Mouse (Mus musculus) embryonic facial prominence, embryonic 13.5 days (tissue): Measurements from ENCODE around the gene Olfr654. TPM values are rescaled to one million over a fixed set of nuclear protein-coding genes. Genes with fewer than 3 reads are reported as not detected.

Experiments
- ATAC-seq: fragments of 200-750 bp; cut with Nextera tagmentation; 2 replicates; pipeline ENCODE4 v1.8.0; 2017; ENCODE audit warnings: low read depth; ENCODE audit not compliant: insufficient number of reproducible peaks, insufficient read depth, low FRiP score, low TSS enrichment
- H3K27ac ChIP-seq: fragments of 300-500 bp; sonication (generic); 2 replicates; pipeline ENCODE4 v1.5.1; 2015; ENCODE audit warnings: moderate library complexity, mild to moderate bottlenecking, inconsistent platforms
- H3K27me3 ChIP-seq: fragments of 300-500 bp; sonication (generic); 2 replicates; pipeline ENCODE4 v1.6.1; 2015; ENCODE audit warnings: mild to moderate bottlenecking, inconsistent platforms
- H3K36me3 ChIP-seq: fragments of 300-500 bp; sonication (generic); 2 replicates; pipeline ENCODE4 v1.6.1; 2015; ENCODE audit warnings: mild to moderate bottlenecking, inconsistent platforms
- H3K4me1 ChIP-seq: fragments of 300-500 bp; sonication (generic); 2 replicates; pipeline ENCODE4 v1.6.1; 2015; ENCODE audit warnings: inconsistent platforms
- H3K4me2 ChIP-seq: fragments of 300-500 bp; sonication (generic); 2 replicates; pipeline ENCODE4 v1.6.1; 2015; ENCODE audit warnings: moderate library complexity, mild to moderate bottlenecking, inconsistent platforms
- H3K4me3 ChIP-seq: fragments of 300-500 bp; sonication (generic); 2 replicates; pipeline ENCODE4 v1.5.1; 2015; ENCODE audit warnings: mild to moderate bottlenecking, inconsistent platforms
- H3K9ac ChIP-seq: fragments of 300-500 bp; sonication (generic); 2 replicates; pipeline ENCODE4 v1.6.1; 2015; ENCODE audit warnings: mild to moderate bottlenecking, inconsistent platforms
- H3K9me3 ChIP-seq: fragments of 300-500 bp; sonication (generic); 2 replicates; pipeline ENCODE4 v1.6.1; 2016; ENCODE audit warnings: inconsistent platforms
- WGBS: fragments of 180-500 bp; shearing (Covaris S2); methylation state at CpG from one replicate; pipeline ENCODE4 v1.1.7; 2015; ENCODE audit warnings: mixed read lengths; 5-methylcytosine and 5-hydroxymethylcytosine counted together
- polyA plus RNA-seq: library from polyadenylated mRNA; unstranded; fragments of >200 nt; fragmentation: Nextera tagmentation; extraction: Ambion mirVana; gene quantifications from 2 replicates; pipeline ENCODE4 v1.2.1, GENCODE M21; 2015

Gene Olfr654
- not detected in 2 replicates for polyA plus RNA-seq

DNA sequence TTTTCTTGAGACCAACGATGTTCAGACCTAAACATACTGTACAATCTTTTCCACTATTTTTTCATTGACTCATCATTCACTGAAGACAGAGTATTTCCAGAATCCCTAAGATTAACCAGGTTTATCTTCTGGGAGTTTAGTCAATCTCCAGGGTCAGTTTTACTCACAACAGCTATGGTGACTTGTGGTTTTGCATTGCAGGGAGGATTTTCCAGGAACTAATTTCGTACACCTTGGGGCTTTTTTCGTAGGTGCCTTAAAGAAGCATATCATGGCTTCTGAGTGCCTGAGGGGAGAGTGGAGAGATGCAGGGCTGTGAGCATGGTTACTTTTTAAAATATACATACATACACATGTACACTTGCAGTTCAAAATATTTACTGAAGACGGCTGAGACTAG lies at the start of gene Olfr654:
Gene Olfr654, plus strand, starts transcription at position 301 of the 400 bp plus-strand sequence.
- Histone ChIP-seq H3K4me2 (no peak within 1 kb of the TSS), H3K4me1 (no peaks in the 10 kb centered on the region), H3K9me3 (no peaks in the 10 kb centered on the region), H3K4me3 (no peak within 1 kb of the TSS), H3K27ac (no peak within 1 kb of the TSS), H3K36me3 (no peaks in the 10 kb centered on the region), H3K9ac (no peak within 1 kb of the TSS), H3K27me3 (no peaks in the 10 kb centered on the region)
- no peak for ATAC-seq
- 84% methylated on average over 4 of the region's 4 CpGs for WGBS

DNA sequence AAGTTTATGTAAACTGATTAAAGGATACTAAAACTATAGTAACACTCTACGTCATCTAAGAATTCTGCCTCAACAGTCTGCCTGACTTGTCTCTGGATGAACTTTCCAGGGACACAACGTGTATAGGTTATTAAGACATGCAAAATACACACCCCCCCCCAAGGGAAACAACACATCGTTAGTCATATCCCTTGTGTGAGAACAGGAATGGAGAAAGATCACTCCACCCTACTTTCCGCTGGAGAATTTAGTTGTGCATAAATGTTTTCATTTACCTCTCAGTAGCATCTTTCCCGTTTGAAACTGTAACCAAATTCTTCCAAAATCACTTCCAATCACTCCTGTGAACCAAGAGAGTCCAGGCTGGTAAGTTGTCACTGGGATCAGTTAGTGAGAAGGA lies 37.0 kb upstream of the Olfr654 start, which contains the start of gene Olfr651:
Gene Olfr651, plus strand, starts transcription at position 301 of the 400 bp plus-strand sequence.
- Histone ChIP-seq H3K9me3 (no peaks in the 10 kb centered on the region), H3K36me3 (no peaks in the 10 kb centered on the region), H3K4me3 (no peak within 1 kb of the TSS), H3K4me1 (no peaks in the 10 kb centered on the region), H3K4me2 (no peak within 1 kb of the TSS), H3K27me3 (no peaks in the 10 kb centered on the region), H3K27ac (no peak within 1 kb of the TSS), H3K9ac (no peak within 1 kb of the TSS)
- WGBS = 73% methylated on average over 5 of the region's 5 CpGs
- no peak for ATAC-seq

DNA sequence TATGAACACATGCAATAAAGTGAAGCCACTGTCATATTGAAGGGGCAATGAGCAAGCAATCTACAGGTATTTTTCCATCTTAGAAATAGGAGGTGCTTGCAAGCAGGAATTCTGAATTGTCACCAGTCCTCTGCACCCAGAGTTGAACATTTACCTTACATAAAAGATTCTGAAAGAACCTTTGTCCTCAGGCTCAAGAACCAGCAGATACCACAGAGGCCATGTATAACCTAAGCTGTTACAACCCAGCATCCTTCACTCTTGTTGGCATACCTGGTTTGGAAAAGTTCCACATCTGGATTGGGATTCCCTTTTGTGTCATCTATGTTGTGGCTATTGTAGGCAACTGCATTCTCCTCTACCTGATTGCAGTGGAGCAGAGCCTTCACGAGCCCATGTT lies 34.1 kb upstream of the Olfr654 start:
- no peak overlapping the region for H3K27ac ChIP-seq
- H3K36me3 ChIP-seq = no peaks in the 10 kb centered on the region
- no peaks in the 10 kb centered on the region for H3K9me3 ChIP-seq
- no peak overlapping the region for H3K4me3 ChIP-seq
- no peaks in the 10 kb centered on the region for H3K4me1 ChIP-seq
- no peak overlapping the region for H3K4me2 ChIP-seq
- WGBS = 60% methylated on average over 1 of the region's 1 CpGs
- ATAC-seq = no peak
- H3K27me3 ChIP-seq = no peaks in the 10 kb centered on the region
- H3K9ac ChIP-seq = no peak overlapping the region

DNA sequence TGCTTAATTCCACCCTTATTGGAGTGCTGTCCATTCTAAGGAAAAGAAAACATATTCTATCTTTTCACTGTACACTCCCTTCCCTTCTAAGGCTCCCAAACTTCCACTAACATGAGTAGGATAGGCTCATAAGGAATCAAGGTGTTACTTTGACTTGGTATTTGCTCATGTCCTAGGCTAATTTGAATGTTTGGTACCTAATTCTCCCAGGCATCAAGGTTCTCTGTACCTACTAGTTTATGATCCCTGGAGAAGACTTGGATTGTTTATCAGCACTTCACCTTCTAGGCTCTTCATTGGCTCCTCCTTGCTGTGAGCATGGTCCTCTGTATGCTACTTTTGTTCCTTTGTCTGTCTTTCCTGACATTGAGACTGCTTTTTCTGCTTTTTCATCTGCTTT lies 26.2 kb upstream of the Olfr654 start, which contains the start of gene Olfr652:
Gene Olfr652, plus strand, starts transcription at position 301 of the 400 bp plus-strand sequence.
- Histone ChIP-seq H3K4me1 (no peaks in the 10 kb centered on the region), H3K27me3 (no peaks in the 10 kb centered on the region), H3K9ac (no peak within 1 kb of the TSS), H3K27ac (no peak within 1 kb of the TSS), H3K36me3 (no peaks in the 10 kb centered on the region), H3K9me3 (no peaks in the 10 kb centered on the region), H3K4me2 (no peak within 1 kb of the TSS), H3K4me3 (no peak within 1 kb of the TSS)
- no peak for ATAC-seq

DNA sequence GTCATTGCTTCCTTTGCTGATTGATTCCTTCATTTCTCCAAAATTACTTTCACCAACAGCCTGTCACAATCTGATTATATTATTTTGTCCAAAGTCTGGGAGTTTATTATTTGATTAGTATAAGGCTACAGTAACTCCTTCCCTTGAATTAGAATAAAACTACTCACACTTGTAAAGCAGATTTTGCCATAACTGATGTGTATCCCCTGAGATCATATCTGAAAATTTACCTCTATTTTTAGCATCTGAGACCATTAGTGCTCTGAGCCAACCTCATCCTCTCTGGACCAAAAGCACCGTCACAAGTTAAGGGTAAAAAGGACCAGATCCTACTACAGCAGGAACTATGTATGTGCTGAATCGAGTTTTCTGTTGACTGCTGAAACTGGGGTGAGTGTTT lies 9.8 kb upstream of the Olfr654 start, which contains the start of gene Olfr653:
Gene Olfr653, plus strand, starts transcription at position 301 of the 400 bp plus-strand sequence.
- H3K27me3 ChIP-seq = no peaks in the 10 kb centered on the region
- H3K4me1 ChIP-seq = no peaks in the 10 kb centered on the region
- H3K4me2 ChIP-seq = no peak within 1 kb of the TSS
- no peak for ATAC-seq
- no peak within 1 kb of the TSS for H3K4me3 ChIP-seq
- H3K9me3 ChIP-seq = no peaks in the 10 kb centered on the region
- H3K36me3 ChIP-seq = no peaks in the 10 kb centered on the region
- no peak within 1 kb of the TSS for H3K9ac ChIP-seq
- 76% methylated on average over 2 of the region's 2 CpGs for WGBS
- H3K27ac ChIP-seq = no peak within 1 kb of the TSS

DNA sequence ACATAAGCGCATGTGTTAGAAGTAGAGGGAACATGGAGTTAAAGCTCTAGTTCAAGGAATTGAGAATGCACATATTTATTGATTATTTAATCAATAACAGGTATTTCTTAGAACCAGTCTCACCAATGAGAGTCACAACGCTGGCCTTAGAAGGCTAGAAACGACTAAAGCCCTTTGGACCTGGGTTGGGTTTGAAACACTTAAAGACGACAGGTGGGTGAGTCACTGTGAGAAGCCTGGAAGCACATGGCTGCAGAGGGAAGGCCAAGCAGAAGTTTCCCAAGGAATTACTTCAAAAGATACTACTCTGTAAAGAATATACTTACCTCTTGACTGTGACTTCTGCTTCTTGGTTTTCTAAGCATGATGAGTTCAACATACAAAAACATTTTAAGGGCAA lies 6.0 kb upstream of the Olfr654 start:
- Histone ChIP-seq H3K9me3 (no peaks in the 10 kb centered on the region), H3K27me3 (no peaks in the 10 kb centered on the region), H3K4me1 (no peaks in the 10 kb centered on the region), H3K4me2 (no peak overlapping the region), H3K36me3 (no peaks in the 10 kb centered on the region), H3K27ac (no peak overlapping the region), H3K9ac (no peak overlapping the region), H3K4me3 (no peak overlapping the region)
- no peak for ATAC-seq
- 88% methylated on average over 4 of the region's 4 CpGs for WGBS

DNA sequence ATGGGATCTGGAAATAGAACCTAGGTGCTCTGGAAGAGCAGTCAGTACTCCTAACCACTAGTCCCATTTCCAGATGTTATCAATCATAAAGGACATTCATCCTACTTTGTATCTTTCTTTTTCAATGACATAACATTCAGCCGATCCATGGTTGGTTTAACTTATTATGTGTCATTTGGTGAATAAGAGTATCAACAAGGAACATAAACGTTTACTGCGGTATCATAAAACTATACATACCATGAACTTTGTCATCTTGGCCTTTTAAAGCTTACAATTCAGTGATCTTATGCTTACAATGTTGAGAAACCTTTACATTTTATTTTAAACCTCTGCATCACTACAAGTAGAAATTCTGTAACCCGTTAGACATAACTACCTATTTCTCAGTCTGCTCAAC lies 5.4 kb upstream of the Olfr654 start:
- Histone ChIP-seq H3K9me3 (no peaks in the 10 kb centered on the region), H3K4me3 (no peak overlapping the region), H3K4me1 (no peaks in the 10 kb centered on the region), H3K27ac (no peak overlapping the region), H3K27me3 (no peaks in the 10 kb centered on the region), H3K36me3 (no peaks in the 10 kb centered on the region), H3K9ac (no peak overlapping the region), H3K4me2 (no peak overlapping the region)
- ATAC-seq = no peak
- 85% methylated on average over 4 of the region's 4 CpGs for WGBS

DNA sequence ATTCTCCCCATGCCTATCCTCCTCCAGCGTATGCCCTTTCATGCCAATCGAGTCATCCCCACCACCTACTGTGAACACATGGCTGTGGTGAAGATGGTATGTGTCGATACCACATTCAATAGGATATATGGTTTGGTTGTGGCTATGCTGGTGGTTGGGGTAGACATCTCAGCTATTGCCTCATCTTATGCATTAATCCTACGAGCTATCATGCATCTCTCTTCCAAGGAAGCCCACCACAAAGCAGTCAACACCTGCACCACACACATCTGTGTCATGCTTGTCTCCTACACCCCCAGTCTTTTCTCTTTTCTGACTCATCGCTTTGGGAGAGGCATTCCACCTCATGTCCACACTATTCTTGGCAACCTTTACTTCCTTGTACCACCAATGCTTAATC lies 1.4 kb downstream of the Olfr654 start:
- Histone ChIP-seq H3K27ac (no peak overlapping the region), H3K36me3 (no peaks in the 10 kb centered on the region), H3K27me3 (no peaks in the 10 kb centered on the region), H3K4me1 (no peaks in the 10 kb centered on the region), H3K4me2 (no peak overlapping the region), H3K9ac (no peak overlapping the region), H3K4me3 (no peak overlapping the region), H3K9me3 (no peaks in the 10 kb centered on the region)
- no peak for ATAC-seq
- WGBS = 81% methylated on average over 5 of the region's 5 CpGs

DNA sequence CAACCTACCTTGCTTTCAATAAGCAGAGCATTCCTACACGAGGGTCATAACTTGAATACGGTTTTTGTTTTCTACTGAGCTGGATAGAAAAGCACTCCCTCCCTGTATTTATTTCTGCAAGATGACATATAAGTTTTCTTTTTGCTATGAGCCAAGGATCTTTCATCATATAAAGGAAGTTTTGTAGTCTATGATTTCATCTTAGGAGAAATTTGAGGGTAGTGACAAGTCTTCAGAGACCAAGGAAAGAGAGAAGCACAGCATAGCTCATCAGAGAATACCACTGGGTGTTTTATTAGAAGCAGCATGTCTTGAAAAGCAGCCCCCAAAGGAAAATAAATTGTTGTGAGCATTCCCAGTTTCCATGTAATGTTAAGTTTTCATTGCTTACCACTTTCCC lies 14.9 kb downstream of the Olfr654 start, which contains the start of gene Olfr655:
Gene Olfr655, minus strand, starts transcription at position 101 of the 400 bp plus-strand sequence.
- Histone ChIP-seq H3K9ac (no peak within 1 kb of the TSS), H3K27me3 (no peaks in the 10 kb centered on the region), H3K4me2 (no peak within 1 kb of the TSS), H3K27ac (no peak within 1 kb of the TSS), H3K9me3 (no peaks in the 10 kb centered on the region), H3K4me1 (no peaks in the 10 kb centered on the region), H3K4me3 (no peak within 1 kb of the TSS), H3K36me3 (no peaks in the 10 kb centered on the region)
- WGBS = 75% methylated on average over 2 of the region's 2 CpGs
- ATAC-seq = no peak

DNA sequence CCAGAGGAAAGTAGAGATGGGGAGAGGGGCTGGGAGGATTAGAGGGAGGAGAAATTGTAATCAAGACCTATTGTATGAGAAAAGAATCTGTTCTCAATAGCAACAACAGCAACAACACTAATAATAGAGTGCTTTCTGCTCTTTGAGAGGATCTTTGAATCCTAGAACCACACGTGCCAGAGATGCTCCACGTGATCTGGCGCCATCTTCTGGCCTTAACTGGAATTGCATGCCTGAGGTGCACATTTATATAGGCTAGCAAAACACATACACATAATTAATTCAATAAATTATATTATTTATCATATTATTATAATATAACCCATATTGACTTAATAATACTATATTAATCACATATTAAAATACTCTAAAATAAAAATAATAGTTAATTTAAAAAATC lies 16.3 kb downstream of the Olfr654 start:
- Histone ChIP-seq H3K27me3 (no peaks in the 10 kb centered on the region), H3K9me3 (no peaks in the 10 kb centered on the region), H3K9ac (no peak overlapping the region), H3K4me2 (no peak overlapping the region), H3K4me3 (no peak overlapping the region), H3K36me3 (no peaks in the 10 kb centered on the region), H3K27ac (no peak overlapping the region), H3K4me1 (no peaks in the 10 kb centered on the region)
- 4% methylated on average over 3 of the region's 3 CpGs for WGBS
- ATAC-seq = no peak

DNA sequence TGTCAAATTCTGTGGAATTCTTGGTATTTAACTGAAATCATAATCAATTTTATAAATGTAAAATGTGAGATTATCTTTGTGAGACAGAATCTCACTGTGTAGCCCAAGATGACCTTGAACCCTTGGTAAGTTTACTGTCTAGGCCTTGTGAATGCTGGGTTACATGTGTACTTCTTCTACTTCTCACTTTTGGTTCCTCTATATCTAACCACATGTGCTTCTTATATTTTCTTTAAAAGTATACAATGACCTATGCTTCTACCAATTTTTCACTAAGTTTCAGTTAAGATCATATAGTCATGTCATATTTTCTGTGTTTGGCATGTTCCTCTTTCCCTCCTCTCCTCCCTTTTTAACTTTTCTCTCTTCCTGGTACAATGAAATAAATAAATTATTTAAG lies 17.9 kb downstream of the Olfr654 start:
- no peaks in the 10 kb centered on the region for H3K4me1 ChIP-seq
- no peak overlapping the region for H3K4me3 ChIP-seq
- no peak overlapping the region for H3K4me2 ChIP-seq
- H3K36me3 ChIP-seq = no peaks in the 10 kb centered on the region
- no peak overlapping the region for H3K9ac ChIP-seq
- no peaks in the 10 kb centered on the region for H3K9me3 ChIP-seq
- ATAC-seq = no peak
- H3K27me3 ChIP-seq = no peaks in the 10 kb centered on the region
- H3K27ac ChIP-seq = no peak overlapping the region

DNA sequence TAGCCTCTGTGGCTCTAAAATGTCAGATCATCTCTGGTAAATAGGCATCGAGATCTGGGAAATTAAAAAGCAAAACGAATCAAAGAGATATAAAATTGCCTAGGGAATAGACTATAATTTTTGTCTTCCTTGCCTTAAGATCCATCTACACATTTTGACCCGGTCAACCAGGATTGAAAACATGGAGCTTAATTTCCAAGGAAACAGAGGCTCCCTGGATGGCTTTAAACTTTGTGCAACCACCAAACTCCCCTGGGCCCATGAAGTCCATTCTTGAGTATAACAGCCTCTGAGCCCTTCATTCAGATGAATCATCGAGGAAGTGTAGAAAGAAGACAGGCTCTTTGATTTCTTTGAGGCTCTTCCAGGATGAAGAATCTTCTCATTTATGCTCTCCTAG lies 26.8 kb downstream of the Olfr654 start, which contains the start of gene Olfr656:
Gene Olfr656, plus strand, starts transcription at position 301 of the 400 bp plus-strand sequence.
- 73% methylated on average over 4 of the region's 4 CpGs for WGBS
- no peak within 1 kb of the TSS for H3K4me2 ChIP-seq
- H3K9me3 ChIP-seq = no peaks in the 10 kb centered on the region
- no peaks in the 10 kb centered on the region for H3K27me3 ChIP-seq
- H3K9ac ChIP-seq = no peak within 1 kb of the TSS
- no peak for ATAC-seq
- no peak within 1 kb of the TSS for H3K4me3 ChIP-seq
- H3K4me1 ChIP-seq = no peaks in the 10 kb centered on the region
- H3K27ac ChIP-seq = no peak within 1 kb of the TSS
- H3K36me3 ChIP-seq = no peaks in the 10 kb centered on the region

DNA sequence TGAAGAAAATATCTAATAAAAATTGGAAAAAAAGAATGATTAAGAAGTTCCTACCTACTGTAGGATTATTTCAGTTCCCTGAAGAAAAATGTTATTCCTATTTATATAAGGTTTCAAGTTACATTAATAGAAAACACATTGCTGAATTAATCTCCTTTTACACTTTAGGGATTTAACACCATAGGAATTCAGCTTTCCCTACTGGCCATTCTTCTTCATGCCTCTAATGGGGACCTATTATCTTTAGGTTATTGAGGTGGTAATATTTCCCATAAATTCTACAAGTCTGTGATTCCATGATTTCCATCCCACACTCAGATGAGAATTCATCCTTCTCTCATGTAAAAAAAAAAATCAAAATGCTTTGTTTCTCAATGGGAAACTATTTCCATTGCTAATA lies 37.7 kb downstream of the Olfr654 start, which contains the start of gene Olfr657:
Gene Olfr657, plus strand, starts transcription at position 301 of the 400 bp plus-strand sequence.
- no peak within 1 kb of the TSS for H3K4me2 ChIP-seq
- H3K27ac ChIP-seq = no peak within 1 kb of the TSS
- no peaks in the 10 kb centered on the region for H3K4me1 ChIP-seq
- H3K27me3 ChIP-seq = no peaks in the 10 kb centered on the region
- H3K36me3 ChIP-seq = no peaks in the 10 kb centered on the region
- no peak within 1 kb of the TSS for H3K9ac ChIP-seq
- H3K9me3 ChIP-seq = no peaks in the 10 kb centered on the region
- no peak within 1 kb of the TSS for H3K4me3 ChIP-seq
- ATAC-seq = no peak
